Mouse (Mus musculus): ENCODE measurements around the gene Insr. TPM values are rescaled to one million over a fixed set of nuclear protein-coding genes. Genes with fewer than 3 reads are reported as not detected.

Gene Insr
- total RNA-seq, 2 experiments from 2014 or later: 44.5 to 47.6 TPM

DNA sequence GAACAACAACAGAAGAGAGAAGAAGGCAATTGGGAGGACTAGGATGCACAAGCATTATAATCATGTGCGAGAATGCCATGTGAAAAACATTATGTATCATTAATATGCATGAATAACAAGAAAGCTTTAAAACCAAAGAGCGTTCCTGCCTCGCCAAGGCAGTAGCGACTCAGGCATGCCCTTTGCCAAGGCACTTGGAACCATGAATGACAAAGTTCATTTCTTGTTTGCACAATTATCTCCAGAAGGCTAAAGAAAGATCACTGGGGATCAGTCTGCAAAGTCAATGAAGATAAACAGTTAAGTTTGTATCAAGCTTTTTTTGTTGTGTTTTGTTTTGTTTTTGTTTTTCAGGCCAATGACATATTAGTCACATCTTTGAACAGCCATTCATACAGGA is 36.2 kb downstream of the Insr start:
- DNase-seq (ENCODE audit: extremely low spot score in 1 of 2, low spot score in 2 of 2): no peak
- intact Hi-C loops (cut with DNase I): no loop called here

DNA sequence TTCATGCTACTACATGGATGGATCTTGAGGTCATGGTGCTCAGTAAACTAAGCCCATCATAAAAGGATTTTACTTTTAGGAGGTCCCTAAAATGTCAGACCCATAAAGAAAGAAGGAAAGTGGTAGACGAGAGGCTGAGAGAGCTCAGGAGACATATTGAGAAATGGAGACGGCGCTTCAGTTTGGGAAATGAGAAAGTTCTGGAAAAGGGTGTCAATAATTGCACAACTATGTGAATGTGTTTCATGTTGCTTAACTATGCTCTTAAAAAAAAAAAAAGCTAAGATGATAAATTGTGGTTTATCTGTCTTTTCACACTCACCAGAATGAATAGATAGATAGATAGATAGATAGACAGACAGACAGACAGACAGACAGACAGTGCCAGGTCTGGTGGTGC is 38.7 kb downstream of the Insr start:
- intact Hi-C loops (cut with DNase I): no loop called here
- no peak for DNase-seq (ENCODE audit: extremely low spot score in 1 of 2, low spot score in 2 of 2)

GRCm38 (mm10) chr8:3239641-3240040 is 39.8 kb downstream of the Insr start:
- DNase-seq (ENCODE audit: extremely low spot score in 1 of 2, low spot score in 2 of 2): no peak
- intact Hi-C loops (cut with DNase I): no loop called here

GRCm38 (mm10) chr8:3238792-3239191 is 40.6 kb downstream of the Insr start:
- no peak for DNase-seq (ENCODE audit: extremely low spot score in 1 of 2, low spot score in 2 of 2)

GRCm38 (mm10) chr8:3237319-3237718 is 42.1 kb downstream of the Insr start:
- no peak for DNase-seq (ENCODE audit: extremely low spot score in 1 of 2, low spot score in 2 of 2)
- intact Hi-C loops (cut with DNase I): no loop called here

More at GRCm38 (mm10) chr8:3238792-3239191, 40.6 kb downstream of the Insr start:
- intact Hi-C loops (cut with DNase I): no loop called here

DNA sequence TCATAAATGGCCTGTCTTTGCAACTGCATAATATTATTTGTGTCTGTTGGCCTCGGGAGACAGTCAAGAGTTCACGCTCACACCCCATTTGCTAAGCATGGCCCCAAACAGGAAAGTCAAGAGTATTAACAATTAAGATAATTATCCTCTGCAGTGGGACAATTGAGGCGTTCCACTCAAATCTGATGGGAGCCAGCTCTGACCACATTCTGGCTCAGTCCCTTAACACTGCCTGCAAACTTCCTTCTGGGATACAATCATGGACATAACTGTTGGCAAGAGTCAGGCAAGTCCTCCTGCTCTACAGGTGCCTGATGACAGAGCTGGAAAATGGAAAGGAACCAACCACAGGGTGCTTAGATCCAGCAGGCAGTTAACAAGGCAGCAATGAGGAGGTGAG is 43.1 kb downstream of the Insr start:
- intact Hi-C loops (cut with DNase I): no loop called here
- DNase-seq (ENCODE audit: extremely low spot score in 1 of 2, low spot score in 2 of 2): no peak

DNA sequence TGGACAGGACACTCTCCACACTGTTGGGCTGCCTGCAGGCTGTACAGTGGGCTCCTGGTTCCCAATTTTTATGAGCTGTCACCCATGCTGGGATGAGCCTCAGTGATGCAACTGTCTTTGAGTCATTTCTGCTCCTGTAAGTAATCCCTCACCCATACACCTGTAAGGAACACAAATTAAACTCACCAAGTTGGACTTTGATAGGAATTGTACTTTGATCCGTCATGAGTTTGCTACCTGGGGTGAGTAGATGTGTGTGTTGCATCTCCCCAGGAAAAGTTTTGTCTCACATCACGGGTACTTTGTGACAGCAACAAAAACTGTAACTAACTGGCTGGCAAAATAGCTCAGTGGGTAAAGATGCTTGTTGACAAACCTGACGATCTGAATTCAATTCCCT is 44.8 kb downstream of the Insr start:
- intact Hi-C loops (cut with DNase I): no loop called here
- no peak for DNase-seq (ENCODE audit: extremely low spot score in 1 of 2, low spot score in 2 of 2)

GRCm38 (mm10) chr8:3232601-3233000 is 46.8 kb downstream of the Insr start:
- intact Hi-C loops (cut with DNase I): no loop called here
- no peak for DNase-seq (ENCODE audit: extremely low spot score in 1 of 2, low spot score in 2 of 2)

DNA sequence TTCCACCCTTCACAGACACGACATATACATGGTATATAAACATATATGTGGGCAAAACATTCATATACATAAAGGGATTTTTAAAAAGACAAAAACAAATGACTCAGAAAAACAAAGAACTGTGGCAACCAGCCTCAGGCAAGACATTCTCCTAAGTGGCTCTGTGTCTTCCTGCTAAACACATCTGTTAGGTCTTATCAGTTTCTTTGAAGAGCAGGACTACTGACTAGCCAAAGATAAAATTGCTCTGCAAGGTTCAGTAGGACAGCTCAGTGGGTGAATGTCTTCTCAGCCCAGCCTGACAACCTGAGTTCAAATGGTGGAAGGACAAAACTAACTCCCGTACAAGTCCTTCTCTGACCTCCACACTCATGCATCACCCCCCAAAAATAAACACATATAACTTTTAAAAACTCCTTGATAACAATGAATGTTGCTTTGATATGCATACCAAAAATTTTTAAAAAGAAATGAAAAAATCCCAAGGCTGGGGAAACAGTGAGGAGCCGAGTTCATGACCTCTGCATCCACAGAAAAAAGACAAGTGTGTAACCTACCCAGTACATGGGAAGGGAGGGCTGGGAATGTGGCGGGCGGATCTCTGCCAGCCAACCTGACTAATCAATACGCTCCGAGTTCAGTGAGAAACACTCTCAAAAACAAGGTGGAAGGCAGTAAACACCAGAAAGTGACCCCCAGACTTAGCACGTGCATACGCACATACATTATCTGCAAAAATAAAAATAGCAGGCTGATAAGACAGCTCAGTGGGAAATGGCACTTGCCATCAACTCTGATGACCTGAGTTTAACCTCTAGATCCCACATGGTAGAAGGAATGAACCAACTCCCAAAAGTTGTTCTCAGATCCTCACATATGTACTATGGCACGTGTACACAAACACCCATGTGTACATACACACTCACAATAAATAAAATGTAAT is 49.0 kb downstream of the Insr start:
- no peak for DNase-seq (ENCODE audit: extremely low spot score in 1 of 2, low spot score in 2 of 2)
- intact Hi-C loops (cut with DNase I): no loop called here

- intact Hi-C loops (cut with DNase I): no loop called here
- DNase-seq (ENCODE audit: extremely low spot score in 1 of 2, low spot score in 2 of 2): no peak
Measured at GRCm38 (mm10) chr8:3227423-3227822, 52.0 kb downstream of the Insr start.

- peak in 1 of 2 experiments; percentile 63 for DNase-seq (ENCODE audit: extremely low spot score in 1 of 2, low spot score in 2 of 2)
Measured at GRCm38 (mm10) chr8:3225731-3226130, 53.7 kb downstream of the Insr start.

GRCm38 (mm10) chr8:3225184-3225583 is 54.2 kb downstream of the Insr start:
- intact Hi-C loops (cut with DNase I): no loop called here
- DNase-seq (ENCODE audit: extremely low spot score in 1 of 2, low spot score in 2 of 2): peak in 1 of 2 experiments; percentile 49

More at GRCm38 (mm10) chr8:3225731-3226130, 53.7 kb downstream of the Insr start:
- intact Hi-C loops (cut with DNase I): no loop called here

DNA sequence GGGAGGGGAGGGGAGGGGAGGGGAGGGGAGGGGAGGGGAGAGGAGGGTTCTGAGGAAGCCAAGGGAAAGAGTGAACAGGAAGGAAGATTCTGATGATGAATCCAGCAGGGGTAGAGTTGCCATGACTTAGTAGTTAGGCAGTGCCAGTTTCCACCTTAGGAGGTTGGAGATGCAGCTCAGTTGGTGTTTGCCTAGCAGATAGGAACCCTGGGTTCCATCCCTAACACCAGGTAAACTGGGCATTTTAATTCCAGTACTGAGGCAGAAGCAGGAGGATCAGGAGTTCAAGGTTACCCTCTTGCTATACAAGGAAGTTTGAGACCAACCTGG is 56.8 kb downstream of the Insr start:
- DNase-seq (ENCODE audit: extremely low spot score in 1 of 2, low spot score in 2 of 2): no peak
- intact Hi-C loops (cut with DNase I): loop anchor here (5.0 kb wide), 1 partner anchor 55 kb away; the partner anchor contains the start of gene Insr

DNA sequence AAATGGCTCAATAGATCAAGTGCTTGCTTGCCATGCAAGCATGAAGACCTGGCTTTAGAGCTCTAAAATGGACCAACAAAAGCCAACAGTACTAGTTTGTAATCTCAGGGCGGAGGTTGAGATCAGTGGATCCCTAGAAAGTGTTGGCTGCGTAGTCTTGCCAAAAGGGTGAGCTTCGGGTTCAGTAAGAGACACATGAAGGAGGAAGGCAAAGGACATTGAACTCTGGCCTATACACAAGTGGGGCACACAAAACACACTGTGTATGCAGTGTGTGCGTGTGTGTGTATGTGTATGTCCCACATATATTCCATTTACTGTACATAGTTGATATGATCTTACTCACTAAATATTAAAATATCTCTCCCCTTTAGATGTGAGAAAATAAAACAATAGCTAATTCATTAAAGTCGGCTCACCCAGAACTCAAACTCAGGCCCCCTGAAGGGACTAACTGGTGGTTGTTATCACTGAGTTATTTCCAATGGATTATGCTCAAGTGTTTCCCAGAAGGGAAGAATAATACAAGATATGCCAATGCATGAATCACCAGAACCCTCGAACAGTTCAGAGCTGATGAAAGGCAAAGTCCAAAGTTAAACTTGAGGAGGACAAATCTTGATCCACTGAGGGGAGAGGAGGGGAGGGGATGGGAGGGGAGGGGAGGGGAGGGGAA is 57.3 kb downstream of the Insr start:
- DNase-seq (ENCODE audit: extremely low spot score in 1 of 2, low spot score in 2 of 2): no peak
- intact Hi-C loops (cut with DNase I): loop anchor here (5.0 kb wide), 1 partner anchor 55 kb away; the partner anchor contains the start of gene Insr

DNA sequence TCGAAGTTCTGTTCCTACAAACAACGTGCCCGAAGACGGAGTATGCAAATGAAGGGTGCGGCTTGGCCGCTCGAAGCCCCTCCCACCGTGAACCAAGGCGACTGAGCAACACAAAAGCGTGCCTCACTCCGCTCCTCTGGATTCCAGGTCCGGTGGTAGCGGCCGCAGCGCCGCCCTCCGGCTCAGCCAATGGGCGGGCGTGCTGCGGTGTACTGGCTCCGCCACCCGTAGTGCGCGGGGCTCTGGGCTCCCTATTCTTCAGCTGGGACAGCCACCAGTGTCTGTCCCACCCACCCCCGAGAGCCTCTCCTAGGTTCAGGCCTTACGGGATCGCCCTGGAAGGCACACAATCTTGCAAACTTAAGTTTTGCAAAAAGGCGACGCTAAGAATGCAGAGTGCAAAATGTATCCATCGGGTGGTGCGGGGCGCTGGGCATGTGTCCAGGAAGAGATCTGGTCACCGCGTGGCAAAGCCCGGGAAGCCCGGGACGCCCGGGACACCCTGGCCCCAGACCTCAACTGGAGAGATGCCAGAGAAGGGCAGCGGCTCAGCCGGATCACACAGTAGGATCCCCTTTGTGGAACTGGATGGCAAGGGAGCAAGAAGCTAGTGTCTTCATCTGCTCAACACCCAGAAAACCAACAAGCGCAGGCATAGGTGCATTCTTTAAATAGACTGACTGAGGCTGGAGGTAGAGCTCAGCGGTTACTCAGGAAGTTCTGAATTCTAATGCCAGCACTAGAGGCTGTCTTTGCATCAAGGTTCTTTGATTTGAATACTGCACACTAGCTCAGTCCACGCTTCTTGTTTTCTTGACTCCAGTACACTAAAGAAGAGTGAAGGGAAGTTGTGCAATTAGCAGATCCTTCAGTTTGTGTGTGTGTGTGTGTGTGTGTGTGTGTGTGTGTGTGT is 58.1 kb downstream of the Insr start:
- peak; percentile 84 to 96 for DNase-seq (ENCODE audit: extremely low spot score in 1 of 2, low spot score in 2 of 2)
- intact Hi-C loops (cut with DNase I): loop anchor here (5.0 kb wide), 1 partner anchor 56 kb away; the partner anchor contains the start of gene Insr

GRCm38 (mm10) chr8:3220502-3220901 is 58.9 kb downstream of the Insr start:
- intact Hi-C loops (cut with DNase I): loop anchor here (5.0 kb wide), 1 partner anchor 57 kb away; the partner anchor contains the start of gene Insr
- DNase-seq (ENCODE audit: extremely low spot score in 1 of 2, low spot score in 2 of 2): no peak

- intact Hi-C loops (cut with DNase I): loop anchor here (5.0 kb wide), 1 partner anchor 57 kb away; the partner anchor contains the start of gene Insr
- DNase-seq (ENCODE audit: extremely low spot score in 1 of 2, low spot score in 2 of 2): no peak
Measured at GRCm38 (mm10) chr8:3219921-3220411, 59.5 kb downstream of the Insr start.

GRCm38 (mm10) chr8:3219266-3219665 is 60.2 kb downstream of the Insr start:
- DNase-seq (ENCODE audit: extremely low spot score in 1 of 2, low spot score in 2 of 2): no peak
- intact Hi-C loops (cut with DNase I): no loop called here

Measured in left cerebral cortex, postnatal 10 days (tissue).